Mouse (Mus musculus): ENCODE results near the gene Zdhhc9. TPM values are rescaled to one million over a fixed set of nuclear protein-coding genes. Genes with fewer than 3 reads are reported as not detected.
A peak's percentile ranks its signal among the peaks of the same experiment; 100 is the strongest.

Zdhhc9 gene
- total RNA-seq, 2 experiments from 2014 or later, result 4.3 to 14.6 TPM

- no peak for ATAC-seq (replicated peaks; ENCODE audit: low FRiP score, poor library complexity, severe bottlenecking)
These were observed 17.4 kb downstream of the Zdhhc9 start for GRCm38 (mm10) chrX:48191261-48191660.

GRCm38 (mm10) chrX:48184703-48185102, 24.0 kb downstream of the Zdhhc9 start:
- no peak for ATAC-seq (replicated peaks; ENCODE audit: low FRiP score, poor library complexity, severe bottlenecking)

GRCm38 (mm10) chrX:48181844-48182243, 26.8 kb downstream of the Zdhhc9 start:
- no peak for ATAC-seq (replicated peaks; ENCODE audit: low FRiP score, poor library complexity, severe bottlenecking)

GRCm38 (mm10) chrX:48170368-48170767, 38.3 kb downstream of the Zdhhc9 start:
- ATAC-seq (replicated peaks; ENCODE audit: low FRiP score, poor library complexity, severe bottlenecking), result no peak

- ATAC-seq (replicated peaks; ENCODE audit: low FRiP score, poor library complexity, severe bottlenecking), result no peak
These were observed 38.8 kb downstream of the Zdhhc9 start for GRCm38 (mm10) chrX:48169892-48170291.

- ATAC-seq (replicated peaks; ENCODE audit: low FRiP score, poor library complexity, severe bottlenecking), result no peak
These were observed 50.3 kb downstream of the Zdhhc9 start for GRCm38 (mm10) chrX:48158229-48158919.

GRCm38 (mm10) chrX:48157396-48157795, 51.3 kb downstream of the Zdhhc9 start:
- no peak for ATAC-seq (replicated peaks; ENCODE audit: low FRiP score, poor library complexity, severe bottlenecking)

GRCm38 (mm10) chrX:48155489-48155888, 53.2 kb downstream of the Zdhhc9 start:
- ATAC-seq (replicated peaks; ENCODE audit: low FRiP score, poor library complexity, severe bottlenecking), result no peak

- ATAC-seq (replicated peaks; ENCODE audit: low FRiP score, poor library complexity, severe bottlenecking), result no peak
These were observed 54.7 kb downstream of the Zdhhc9 start for GRCm38 (mm10) chrX:48153949-48154348.

GRCm38 (mm10) chrX:48153414-48153813, 55.3 kb downstream of the Zdhhc9 start:
- ATAC-seq (replicated peaks; ENCODE audit: low FRiP score, poor library complexity, severe bottlenecking), result peak; percentile 69

- ATAC-seq (replicated peaks; ENCODE audit: low FRiP score, poor library complexity, severe bottlenecking), result no peak
These were observed 56.6 kb downstream of the Zdhhc9 start for GRCm38 (mm10) chrX:48152106-48152505.

GRCm38 (mm10) chrX:48147741-48148186, 60.9 kb downstream of the Zdhhc9 start:
- no peak for ATAC-seq (replicated peaks; ENCODE audit: low FRiP score, poor library complexity, severe bottlenecking)

GRCm38 (mm10) chrX:48147226-48147625, 61.5 kb downstream of the Zdhhc9 start:
- ATAC-seq (replicated peaks; ENCODE audit: low FRiP score, poor library complexity, severe bottlenecking), result no peak

- ATAC-seq (replicated peaks; ENCODE audit: low FRiP score, poor library complexity, severe bottlenecking), result peak; percentile 70; the same call in 1 of the 2 replicates
These were observed 62.4 kb downstream of the Zdhhc9 start, which contains the start of gene Sash3 for GRCm38 (mm10) chrX:48146262-48146661. TSS of gene Sash3 (plus strand) at chrX:48146436.

- ATAC-seq (replicated peaks; ENCODE audit: low FRiP score, poor library complexity, severe bottlenecking), result no peak
These were observed 65.0 kb downstream of the Zdhhc9 start for GRCm38 (mm10) chrX:48143415-48144335.

- ATAC-seq (replicated peaks; ENCODE audit: low FRiP score, poor library complexity, severe bottlenecking), result no peak
These were observed 67.2 kb downstream of the Zdhhc9 start for GRCm38 (mm10) chrX:48141481-48141880.

- no peak for ATAC-seq (replicated peaks; ENCODE audit: low FRiP score, poor library complexity, severe bottlenecking)
These were observed 68.3 kb downstream of the Zdhhc9 start for GRCm38 (mm10) chrX:48140286-48140877.

GRCm38 (mm10) chrX:48139368-48140285, 69.1 kb downstream of the Zdhhc9 start:
- ATAC-seq (replicated peaks; ENCODE audit: low FRiP score, poor library complexity, severe bottlenecking), result no peak

GRCm38 (mm10) chrX:48138539-48139275, 70.0 kb downstream of the Zdhhc9 start:
- ATAC-seq (replicated peaks; ENCODE audit: low FRiP score, poor library complexity, severe bottlenecking), result no peak
